Mouse (Mus musculus) heart, postnatal 25 days (tissue): Measurements from ENCODE around the gene Wdr63. TPM values are rescaled to one million over a fixed set of nuclear protein-coding genes. Genes with fewer than 3 reads are reported as not detected.
A peak's percentile ranks its signal among the peaks of the same experiment; 100 is the strongest.
"Not testable (repeated sequence)": the region's sequence is repeated elsewhere in the genome, so short reads cannot be mapped to it uniquely, and the experiment has no call there.

ENCODE experiments used
- DNase-seq: peaks from one replicate; pipeline ENCODE4 v3.0.0; 2022; ENCODE audit warnings: low spot score
- intact Hi-C: fragments of 180-260 bp; cut with DNase I; formaldehyde crosslinking; loops from one replicate; pipeline ENCODE4 v1.15.1; 2025
- total RNA-seq, 2 experiments: library from RNA; stranded (reverse); gene quantifications; 2 replicates each; pipeline ENCODE4 v1.2.3; 2021

The Wdr63 gene
- total RNA-seq, 2 experiments from 2014 or later, result not detected

DNA sequence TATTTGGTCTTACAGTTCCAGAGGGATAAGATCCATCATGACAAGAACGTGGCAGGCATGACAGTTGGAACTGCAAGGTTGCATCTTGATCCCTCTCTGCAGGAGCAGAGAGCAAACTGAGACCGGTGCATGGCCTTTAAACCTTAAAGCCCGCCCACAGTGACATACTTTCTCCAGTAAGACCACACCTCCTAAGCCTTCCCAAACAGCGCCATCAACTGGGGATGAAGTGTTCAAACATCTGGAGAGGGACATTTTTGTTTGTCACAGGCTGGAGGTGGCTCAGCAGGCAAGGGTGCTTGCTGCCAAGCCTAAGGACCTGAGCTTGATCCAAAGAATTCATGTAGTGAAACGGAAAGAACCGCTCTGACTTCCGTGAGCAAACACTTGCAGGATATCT is 83.2 kb downstream of the Wdr63 start:
- intact Hi-C loops, result no loop called here
- DNase-seq, result no peak

DNA sequence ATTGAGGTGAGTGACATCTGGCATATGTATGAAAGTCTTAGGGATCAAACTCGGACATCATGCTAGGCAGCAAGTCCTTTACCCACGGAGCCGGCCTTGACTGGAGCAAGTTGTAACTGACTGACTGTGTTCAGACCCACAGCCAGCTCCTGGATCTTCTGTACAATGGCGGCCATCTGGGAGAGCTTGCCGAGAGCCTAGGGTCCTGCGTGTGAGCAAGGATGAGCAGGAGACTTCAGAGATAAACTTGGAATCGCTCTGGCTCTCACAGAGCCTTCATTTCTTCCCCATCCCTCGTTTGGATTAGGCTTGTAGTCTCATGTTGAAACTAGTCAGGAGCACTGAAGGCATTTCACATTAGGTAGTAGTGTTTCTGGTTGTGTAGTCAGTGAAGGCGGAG is 85.7 kb downstream of the Wdr63 start:
- intact Hi-C loops, result no loop called here

DNA sequence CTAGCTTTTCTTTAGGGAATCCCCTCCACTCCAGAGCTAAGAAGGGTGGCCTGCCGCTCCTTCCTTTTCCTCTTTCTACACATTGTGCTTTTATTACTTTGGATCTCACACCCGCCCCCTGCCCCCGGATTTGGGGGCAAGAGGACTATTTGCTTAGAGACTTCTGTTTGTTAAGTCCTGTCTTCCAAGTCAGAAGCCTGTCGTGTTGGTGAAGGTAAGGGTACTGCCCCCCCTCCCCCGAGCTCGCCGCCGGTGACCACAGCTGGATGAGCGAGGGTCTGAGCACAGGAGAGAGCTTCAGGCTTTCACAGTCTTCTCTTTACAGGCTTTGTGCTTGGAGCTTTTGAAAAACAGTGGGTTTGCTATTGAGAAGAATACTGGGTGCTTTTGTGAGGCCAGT is 90.4 kb downstream of the Wdr63 start:
- DNase-seq, result no peak
- intact Hi-C loops, result no loop called here

More for the DNA sequence above, 85.7 kb downstream of the Wdr63 start:
- DNase-seq, result no peak

DNA sequence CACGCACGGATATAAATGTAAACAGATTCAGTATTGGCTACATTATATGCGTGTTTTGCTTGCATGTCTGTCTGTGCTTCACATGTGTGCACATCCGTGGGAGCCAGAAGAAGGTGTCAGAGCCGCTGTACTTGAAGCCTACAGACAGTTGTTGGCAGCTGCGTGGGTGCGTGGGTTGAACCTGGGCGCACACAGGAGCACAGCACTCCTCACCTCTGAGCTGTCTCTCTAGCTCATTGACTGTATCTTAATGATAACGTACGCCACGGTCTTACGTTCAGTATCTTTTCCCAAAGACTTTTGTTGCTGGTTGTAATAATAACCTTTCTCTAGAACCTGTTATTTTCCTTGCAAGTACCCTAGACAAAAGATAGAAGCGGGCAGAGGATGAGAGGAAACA is 91.0 kb downstream of the Wdr63 start:
- DNase-seq, result no peak
- intact Hi-C loops, result no loop called here

DNA sequence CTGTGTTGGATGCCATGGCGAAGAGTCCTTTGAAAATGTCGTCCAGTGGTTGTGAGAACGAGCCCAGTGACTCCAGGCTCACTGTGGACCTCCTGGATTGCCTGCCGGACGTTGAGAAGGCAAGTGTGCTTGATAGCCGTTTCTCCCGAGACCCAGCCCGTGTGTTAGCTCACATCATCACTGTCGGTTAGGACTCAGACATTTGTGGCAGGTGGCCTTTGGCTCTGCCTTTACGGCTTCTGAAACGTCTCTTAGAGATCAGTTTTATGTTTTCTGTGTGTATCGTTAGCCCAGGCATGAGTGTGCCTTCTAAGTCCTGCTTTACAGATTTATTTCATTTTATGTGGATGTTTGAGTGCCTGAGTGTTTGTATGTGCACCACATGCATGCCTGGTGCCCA is 93.6 kb downstream of the Wdr63 start:
- no peak for DNase-seq
- intact Hi-C loops, result no loop called here

DNA sequence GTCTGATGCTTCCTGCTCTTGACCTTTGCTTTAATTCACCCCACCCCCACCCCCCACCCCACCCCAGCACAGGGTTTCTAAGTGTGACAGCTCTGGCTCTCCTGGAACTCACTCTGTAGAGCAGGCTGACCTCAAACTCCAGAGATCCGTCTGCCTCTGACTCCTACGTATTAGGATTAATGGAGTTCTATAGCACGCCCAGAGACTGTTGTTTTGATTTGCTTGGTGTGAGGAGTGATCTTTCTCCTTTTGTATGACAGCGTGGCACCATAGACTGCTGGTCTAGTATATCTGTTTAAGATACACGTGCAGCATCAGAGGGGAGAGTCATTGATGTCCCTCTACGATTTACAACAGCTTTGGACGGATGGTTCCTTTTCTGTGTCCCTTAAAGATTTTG is 94.4 kb downstream of the Wdr63 start:
- DNase-seq, result no peak
- intact Hi-C loops, result no loop called here

DNA sequence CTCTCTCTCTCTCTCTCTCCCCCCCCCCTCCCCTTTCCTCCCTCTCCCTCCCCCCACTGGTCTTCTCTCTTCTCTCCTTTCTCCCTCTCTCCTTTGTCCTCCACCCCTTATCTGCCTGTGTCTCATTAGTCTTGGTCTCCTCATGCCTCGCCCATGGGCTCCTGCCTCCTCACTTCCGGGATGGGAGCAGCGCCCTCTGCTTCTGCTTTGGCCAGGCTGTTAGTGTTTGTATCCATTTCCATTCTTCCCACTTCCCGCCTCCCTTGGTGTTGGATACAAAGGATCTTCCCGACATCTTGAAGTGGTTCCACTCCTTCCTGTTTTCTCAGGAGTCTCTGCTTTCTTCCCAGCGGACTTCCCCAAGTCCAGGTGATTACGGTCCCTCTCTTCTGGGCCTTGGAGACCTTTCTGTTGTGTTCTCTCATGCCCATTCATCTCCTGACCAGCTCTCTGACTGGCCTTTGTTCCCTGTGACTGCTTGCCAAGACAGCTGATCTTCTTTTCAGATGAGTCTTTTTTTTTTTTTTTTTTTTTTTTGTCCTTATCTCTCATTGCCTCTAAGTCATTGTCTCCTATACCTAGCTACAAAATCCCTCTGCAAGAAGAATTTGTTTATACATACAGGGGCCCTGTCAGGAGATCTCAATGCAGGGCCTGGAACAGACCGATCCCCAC is 96.2 kb downstream of the Wdr63 start:
- no peak for DNase-seq
- intact Hi-C loops, result no loop called here

DNA sequence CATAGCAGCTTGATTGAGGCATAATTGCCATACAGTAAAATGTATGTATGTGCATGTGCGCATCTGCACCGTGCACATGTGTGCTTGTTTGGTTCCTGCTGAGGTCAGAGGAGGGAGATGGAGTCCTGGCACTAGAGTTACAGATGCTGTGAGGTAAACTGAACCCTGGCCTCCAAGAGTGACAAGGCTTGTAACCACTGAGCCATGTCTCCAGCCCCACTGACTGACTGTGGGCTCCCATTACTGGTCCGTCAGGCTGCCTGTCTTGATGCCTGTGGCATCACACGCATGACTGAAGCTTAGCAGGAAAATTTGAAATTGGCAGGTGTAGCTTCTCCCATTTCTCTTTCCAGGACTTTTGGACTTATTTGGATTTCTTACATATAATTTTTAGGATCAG is 97.2 kb downstream of the Wdr63 start:
- intact Hi-C loops, result no loop called here
- DNase-seq, result no peak

DNA sequence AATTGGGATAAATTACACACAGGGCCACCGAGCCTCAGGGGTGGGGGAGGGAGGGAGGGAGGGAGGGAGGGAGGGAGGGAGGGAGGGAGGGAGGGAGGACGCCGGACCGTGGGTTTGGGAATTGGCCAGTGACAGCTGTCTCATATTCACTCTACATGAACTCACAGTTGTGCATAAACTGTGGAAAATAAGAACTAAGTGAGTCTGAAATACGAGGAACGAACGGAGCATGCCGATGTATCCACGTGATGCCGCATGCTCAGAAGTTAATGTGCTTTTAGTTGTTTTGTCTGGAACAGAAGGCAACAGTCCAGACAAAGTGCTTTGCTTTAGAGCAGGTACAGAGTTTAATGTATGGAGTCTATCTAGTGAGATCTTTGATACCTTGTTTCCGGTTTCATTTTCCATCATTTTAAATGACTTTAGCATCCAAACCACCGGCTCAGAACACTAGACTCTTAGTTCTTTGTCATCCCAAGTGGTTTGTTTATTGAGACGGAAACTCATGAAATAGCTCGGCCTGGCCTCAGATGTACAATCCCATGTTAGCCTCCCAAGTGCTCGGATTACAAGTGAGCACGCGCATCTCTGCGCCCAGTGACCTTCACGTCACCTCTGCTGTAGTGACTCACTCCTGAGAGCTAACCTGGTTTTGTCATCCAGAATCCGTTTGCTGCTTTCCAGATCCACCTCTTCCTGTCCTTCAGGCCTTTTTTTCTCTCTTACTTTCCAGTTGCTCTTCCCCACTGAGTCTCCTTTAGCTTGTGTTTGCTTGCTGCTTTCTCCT is 97.9 kb downstream of the Wdr63 start:
- intact Hi-C loops, result no loop called here
- no peak for DNase-seq

DNA sequence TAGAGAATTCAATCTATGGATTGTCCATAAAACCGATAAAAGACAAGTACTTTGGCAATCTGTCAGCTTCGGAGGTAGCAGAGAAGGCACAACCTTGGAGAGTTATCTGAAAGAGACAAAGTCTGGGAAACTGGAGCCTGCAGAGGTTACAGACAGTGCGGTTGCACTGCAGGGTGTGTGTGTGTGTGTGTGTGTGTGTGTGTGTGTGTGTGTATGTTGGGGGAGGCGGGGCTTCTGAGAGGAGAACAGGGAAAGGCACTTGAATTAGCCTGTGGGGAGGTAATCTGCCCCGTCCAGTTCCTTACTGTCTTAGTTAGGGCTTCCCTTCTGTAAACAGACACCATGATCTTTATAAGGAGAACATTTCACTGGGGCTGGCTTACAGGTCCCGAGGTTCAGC is 100.1 kb downstream of the Wdr63 start:
- intact Hi-C loops, result no loop called here
- DNase-seq, result no peak

DNA sequence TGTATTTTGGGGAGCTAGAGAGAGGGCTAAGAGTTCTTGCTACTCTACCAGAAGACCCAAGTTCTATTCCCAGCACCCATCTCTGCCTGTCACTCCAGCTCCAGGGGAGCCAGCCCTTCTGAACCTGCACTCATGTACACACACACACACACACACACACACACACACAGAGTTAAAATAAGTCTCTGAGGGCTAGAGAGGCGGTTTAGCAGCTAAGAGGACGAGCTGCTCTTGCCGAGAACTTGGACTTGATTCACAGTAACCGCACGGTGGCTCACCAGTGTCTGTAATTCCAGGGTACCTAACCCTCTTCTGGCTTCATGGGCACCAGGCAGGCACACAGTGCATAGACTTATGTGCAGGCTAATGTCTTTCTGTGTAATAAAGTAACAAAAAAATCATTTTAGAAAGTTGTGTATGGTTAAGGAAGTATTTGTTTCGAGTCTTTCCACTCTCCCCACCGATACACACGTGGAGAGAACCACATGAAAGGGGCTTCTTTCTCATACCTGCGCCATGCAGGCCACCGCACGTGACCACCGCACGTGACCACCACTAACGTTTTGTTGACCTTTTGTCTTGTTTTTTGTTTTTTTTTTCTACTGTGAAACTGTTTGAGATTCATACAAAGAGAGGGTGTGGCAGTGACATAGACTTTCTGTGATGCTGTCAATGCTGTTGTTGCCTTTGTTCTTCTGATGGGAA is 103.4 kb downstream of the Wdr63 start:
- no peak for DNase-seq
- intact Hi-C loops, result no loop called here

DNA sequence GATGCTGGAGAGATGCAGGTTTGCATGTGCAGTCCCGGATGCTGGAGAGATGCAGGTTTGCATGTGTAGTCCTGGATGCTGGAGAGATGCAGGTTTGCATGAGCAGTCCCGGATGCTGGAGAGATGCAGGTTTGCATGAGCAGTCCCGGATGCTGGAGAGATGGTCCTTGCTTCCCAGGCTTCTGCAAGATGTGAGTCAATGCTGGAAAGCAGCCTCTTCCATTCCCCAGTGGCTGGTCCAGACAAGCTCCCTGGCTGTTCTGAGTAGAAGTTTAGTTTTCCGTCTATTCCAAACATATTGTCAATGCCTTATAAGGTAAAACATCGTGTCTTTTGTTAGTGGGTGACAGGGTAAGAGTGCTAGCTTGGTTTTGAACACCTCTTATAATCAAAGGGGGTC is 111.4 kb downstream of the Wdr63 start:
- intact Hi-C loops, DNase-seq: not testable (repeated sequence)

DNA sequence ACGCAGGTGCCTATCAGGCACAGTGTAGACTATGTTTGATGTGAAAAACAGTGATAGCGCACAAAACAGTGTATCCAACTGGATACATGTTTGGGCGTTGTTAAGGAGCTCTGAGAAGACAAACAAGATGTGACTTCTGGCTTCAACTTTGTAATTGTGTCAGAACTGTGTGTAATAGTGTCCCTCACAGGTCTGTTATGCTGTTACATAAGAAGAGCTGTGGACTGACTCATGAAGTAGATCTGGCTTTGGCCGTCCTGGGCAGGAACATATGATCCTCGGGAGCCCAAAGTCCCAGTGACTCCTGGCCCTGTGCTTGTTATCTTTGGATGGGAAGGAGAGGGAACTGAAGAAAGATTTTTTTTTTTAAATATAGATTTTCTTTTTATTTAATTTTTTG is 112.4 kb downstream of the Wdr63 start:
- intact Hi-C loops, result no loop called here
- DNase-seq, result peak; percentile 24

DNA sequence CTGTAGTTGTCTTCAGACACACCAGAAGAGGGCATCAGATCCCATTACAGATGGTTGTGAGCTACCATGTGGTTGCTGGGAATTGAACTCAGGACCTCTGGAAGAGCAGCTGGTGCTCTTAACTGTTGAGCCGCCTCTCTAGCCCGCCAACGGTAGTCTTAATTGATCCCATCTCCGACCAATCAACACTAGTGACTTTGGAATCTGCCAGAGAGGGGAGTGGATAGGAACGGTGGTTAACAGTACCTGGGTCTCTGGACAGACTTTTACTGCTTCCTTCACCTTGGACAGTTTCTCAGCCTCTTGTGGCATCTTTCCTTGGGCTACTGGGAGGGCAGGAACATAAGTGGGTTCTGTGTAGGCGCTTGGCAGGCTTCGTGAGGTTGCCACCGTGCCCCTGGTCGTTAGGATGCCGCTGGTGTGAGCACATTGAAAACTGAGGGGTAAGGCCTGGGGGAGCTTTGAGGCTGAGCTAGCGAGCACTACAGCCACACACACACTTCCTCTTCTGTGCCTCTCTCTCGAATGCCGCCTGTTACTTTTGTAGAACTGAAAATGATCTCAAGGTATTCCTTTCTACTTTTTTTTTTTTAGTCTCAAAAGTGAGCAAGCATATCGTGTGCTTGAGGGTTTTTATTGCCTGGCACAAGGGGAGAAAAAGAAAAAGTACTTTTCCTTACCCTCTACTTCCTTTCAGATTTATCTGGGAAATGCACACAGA is 114.3 kb downstream of the Wdr63 start:
- intact Hi-C loops, result no loop called here
- DNase-seq, result no peak

DNA sequence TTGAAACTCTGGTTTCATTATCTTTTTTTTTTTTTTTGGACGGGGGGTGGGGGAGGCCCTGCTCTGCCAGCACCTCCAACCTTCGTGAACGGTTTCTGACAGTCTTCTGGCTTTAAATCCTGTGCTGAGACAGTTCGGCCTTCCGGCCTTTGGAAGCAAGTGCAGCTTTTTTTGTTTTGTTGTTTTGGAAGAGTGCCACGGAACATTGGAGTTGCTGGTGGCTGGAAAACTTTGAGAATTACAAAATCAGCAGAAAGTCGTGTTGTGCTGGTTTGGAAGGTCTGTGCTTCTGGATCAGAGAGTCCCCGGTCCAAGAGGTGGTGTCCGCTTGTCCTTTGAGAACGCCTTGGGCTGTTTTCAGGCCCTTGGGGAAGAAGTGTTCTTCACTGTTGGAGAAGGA is 115.1 kb downstream of the Wdr63 start:
- intact Hi-C loops, result no loop called here
- DNase-seq, result peak; percentile 48

DNA sequence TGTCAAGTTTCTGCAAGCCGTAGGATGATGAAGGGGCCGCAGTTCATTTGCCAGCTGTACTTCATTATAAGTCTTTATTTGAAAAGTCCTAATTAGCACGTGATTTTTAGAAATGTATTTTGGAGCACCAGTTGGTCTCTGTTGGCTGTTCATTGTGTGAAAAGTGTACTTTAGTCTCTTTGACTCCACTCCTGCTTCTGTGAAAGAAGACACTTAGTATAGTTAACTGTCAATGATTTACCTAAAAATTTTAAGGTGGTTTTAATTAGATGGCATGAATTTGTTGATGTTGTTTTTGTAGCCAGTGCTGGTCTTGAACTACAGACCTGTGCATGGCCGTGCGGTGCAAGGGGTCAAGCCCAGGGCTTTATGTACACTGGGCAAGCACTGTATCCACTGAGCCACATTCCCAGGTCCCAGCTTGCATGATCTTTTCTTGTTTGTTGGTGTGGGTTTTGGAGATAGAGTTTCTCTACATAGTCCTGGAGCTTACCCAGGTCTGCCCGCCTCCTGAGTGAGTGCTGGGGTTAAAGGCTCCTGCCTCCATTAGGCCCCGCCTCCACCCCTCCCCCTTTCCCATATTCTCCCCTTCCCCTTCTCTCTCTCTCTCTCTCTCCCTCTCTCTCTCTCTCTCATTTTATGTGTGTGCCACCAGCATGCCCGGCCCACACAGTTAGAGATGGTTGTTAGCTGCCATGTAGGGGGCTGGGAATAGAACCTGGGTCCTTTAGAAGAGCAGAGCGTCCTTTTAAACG is 115.8 kb downstream of the Wdr63 start:
- intact Hi-C loops, result no loop called here
- DNase-seq, result no peak

DNA sequence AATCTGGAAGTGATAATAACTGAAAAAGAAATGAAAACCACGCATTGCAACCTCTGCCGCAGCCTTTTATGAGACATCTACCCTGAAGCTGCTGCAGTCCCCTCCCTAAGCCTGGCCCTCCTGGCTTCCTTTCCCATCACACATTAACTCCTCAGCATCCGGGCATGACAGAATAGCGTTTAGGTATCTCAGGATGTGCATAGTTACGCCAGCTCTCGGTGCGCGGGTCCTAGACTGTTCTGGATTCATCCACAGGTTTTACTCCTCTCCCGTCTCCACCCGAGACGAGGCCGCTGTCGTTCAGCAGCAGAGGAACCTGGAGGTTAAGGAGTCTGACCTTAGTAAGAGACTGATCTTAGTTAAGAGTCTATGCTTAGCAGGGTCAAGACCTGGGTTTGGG is 116.8 kb downstream of the Wdr63 start:
- intact Hi-C loops, result no loop called here
- no peak for DNase-seq
